Mouse (Mus musculus) midbrain, embryonic 11.5 days (tissue): ENCODE data around the gene Cyp2f2. TPM values are rescaled to one million over a fixed set of nuclear protein-coding genes. Genes with fewer than 3 reads are reported as not detected.

Experiments
- ATAC-seq: fragments of 200-750 bp; cut with Nextera tagmentation; 2 replicates; pipeline ENCODE4 v1.8.0; 2017; ENCODE audit warnings: moderate TSS enrichment, moderate library complexity; ENCODE audit not compliant: low FRiP score
- DNase-seq: peaks from one replicate; pipeline ENCODE4 v3.0.0; 2015; ENCODE audit warnings: low spot score; ENCODE audit errors: missing footprints
- H3K27ac ChIP-seq: fragments of 300-500 bp; sonication (generic); 2 replicates; pipeline ENCODE4 v1.5.1; 2014; ENCODE audit warnings: low read depth, low read length
- H3K27me3 ChIP-seq: fragments of 300-500 bp; sonication (generic); 2 replicates; pipeline ENCODE4 v1.6.1; 2014; ENCODE audit warnings: mild to moderate bottlenecking, low read length, moderate library complexity, mixed read lengths; ENCODE audit not compliant: control insufficient read depth, insufficient read depth
- H3K36me3 ChIP-seq: fragments of 300-500 bp; sonication (generic); 2 replicates; pipeline ENCODE4 v1.6.1; 2014; ENCODE audit warnings: mild to moderate bottlenecking, low read length, moderate library complexity, mixed read lengths; ENCODE audit not compliant: control insufficient read depth, insufficient read depth
- H3K4me1 ChIP-seq: fragments of 300-500 bp; sonication (generic); 2 replicates; pipeline ENCODE4 v1.6.1; 2014; ENCODE audit warnings: low read length; ENCODE audit not compliant: control insufficient read depth, insufficient read depth
- H3K4me2 ChIP-seq: fragments of 300-500 bp; sonication (generic); 2 replicates; pipeline ENCODE4 v1.6.1; 2014; ENCODE audit warnings: mild to moderate bottlenecking, moderate library complexity
- H3K4me3 ChIP-seq: fragments of 300-500 bp; sonication (generic); 2 replicates; pipeline ENCODE4 v1.5.1; 2014; ENCODE audit warnings: low read depth, low read length
- H3K9ac ChIP-seq: fragments of 300-500 bp; sonication (generic); 2 replicates; pipeline ENCODE4 v1.6.1; 2014; ENCODE audit warnings: low read length
- H3K9me3 ChIP-seq: fragments of 300-500 bp; sonication (generic); 2 replicates; pipeline ENCODE4 v1.6.1; 2016; ENCODE audit warnings: low read length; ENCODE audit not compliant: control insufficient read depth
- WGBS: fragments of 180-500 bp; shearing (Covaris S2); extraction: QIAGEN DNeasy Blood & Tissue Kit; methylation state at CpG from one replicate; pipeline ENCODE4 v1.1.7; 2014; 5-methylcytosine and 5-hydroxymethylcytosine counted together
- polyA plus RNA-seq: library from polyadenylated mRNA; unstranded; fragments of >200 nt; fragmentation: Nextera tagmentation; extraction: Ambion mirVana; gene quantifications from 2 replicates; pipeline ENCODE4 v1.2.1, GENCODE M21; 2014

Gene Cyp2f2
- polyA plus RNA-seq, 1 experiment from 2014 or later, result not detected

DNA sequence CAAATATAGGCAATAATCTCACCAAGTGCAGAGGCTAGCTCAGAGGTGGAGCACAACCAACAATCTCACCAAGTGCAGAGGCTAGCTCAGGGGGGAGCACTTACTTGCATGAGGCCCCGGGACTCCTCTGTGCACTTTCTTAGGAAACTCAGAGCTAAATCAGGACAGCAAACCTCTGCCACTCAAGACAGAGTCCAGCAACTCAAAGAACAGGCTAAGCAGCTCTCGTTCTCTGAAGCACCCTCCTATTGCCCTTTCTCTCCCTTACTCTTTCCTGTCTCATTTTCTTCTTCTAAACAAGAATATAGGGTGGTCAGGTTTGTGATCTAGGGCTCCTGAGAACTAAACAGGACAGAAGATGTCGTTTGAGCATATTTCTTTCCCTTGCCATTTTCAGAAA lies 7.7 kb upstream of the Cyp2f2 start:
- H3K27ac ChIP-seq, result no peak overlapping the region
- H3K9ac ChIP-seq, result no peak overlapping the region
- no peaks in the 10 kb centered on the region for H3K36me3 ChIP-seq
- no peak for ATAC-seq
- H3K27me3 ChIP-seq, result no peaks in the 10 kb centered on the region
- H3K4me1 ChIP-seq, result no peaks in the 10 kb centered on the region
- no peak overlapping the region for H3K4me2 ChIP-seq
- 75% methylated on average over 3 of the region's 3 CpGs for whole genome bisulfite sequencing
- DNase-seq, result no peak
- H3K9me3 ChIP-seq, result peaks cover 2% of the 10 kb centered on the region; the same call in 1 of the 2 replicates
- H3K4me3 ChIP-seq, result no peak overlapping the region

DNA sequence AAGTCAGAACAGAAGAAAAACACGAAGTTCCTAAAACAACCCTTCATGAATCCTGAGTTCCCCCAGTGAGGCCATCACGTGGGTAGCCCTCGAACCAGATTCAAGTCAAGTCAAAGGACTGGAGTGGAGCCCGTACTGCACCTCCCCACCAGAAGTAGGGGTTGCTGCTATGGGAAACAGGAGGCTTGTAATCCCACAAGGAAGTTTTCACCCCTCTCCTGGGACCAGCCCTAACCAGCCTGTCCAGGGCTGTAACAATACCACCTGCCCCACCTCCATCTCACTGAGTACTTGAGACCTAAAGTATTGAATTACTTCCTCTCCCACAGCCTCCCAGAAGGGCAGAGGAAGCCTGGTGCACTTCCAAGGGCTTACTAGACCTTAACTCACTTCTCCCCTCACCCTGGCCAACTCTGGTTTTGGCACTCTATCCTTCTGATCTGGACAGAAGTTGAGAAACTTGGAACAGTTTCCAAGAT lies 1.6 kb upstream of the Cyp2f2 start:
- Histone ChIP-seq H3K4me1 (no peaks in the 10 kb centered on the region), H3K36me3 (no peaks in the 10 kb centered on the region), H3K4me2 (no peak overlapping the region), H3K27ac (no peak overlapping the region), H3K9me3 (no peaks in the 10 kb centered on the region), H3K4me3 (no peak overlapping the region), H3K27me3 (no peaks in the 10 kb centered on the region), H3K9ac (no peak overlapping the region)
- DNase-seq (no peak), ATAC-seq (no peak)
- WGBS, result 70% methylated on average over 4 of the region's 4 CpGs

DNA sequence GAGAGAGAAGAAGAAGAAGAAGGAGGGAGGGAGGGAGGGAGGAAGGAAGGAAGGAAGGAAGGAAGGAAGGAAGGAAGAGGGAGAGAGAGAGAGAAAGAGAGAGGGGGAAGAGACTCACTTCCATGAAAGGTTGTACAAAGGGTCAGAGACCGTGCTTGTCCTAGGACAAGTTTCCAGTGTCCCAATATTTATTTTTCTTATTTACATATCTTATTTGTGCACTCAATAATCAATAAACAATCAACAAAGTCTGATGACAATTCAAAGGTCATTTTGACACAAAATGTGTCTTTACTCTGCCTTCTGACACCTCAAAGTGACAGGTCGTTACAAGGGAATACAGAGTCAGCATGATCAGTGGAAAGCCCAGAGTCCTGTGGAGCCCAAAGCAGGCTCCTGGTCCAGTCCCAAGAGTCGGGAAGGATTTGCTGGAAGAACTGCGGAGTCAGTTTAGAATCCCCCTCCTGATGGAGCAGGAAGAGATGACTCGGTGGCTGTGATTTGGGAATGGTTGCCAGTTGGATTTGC lies 4.7 kb downstream of the Cyp2f2 start:
- WGBS, result 71% methylated on average over 5 of the region's 5 CpGs
- H3K4me2 ChIP-seq, result no peak overlapping the region
- no peak overlapping the region for H3K27ac ChIP-seq
- no peak overlapping the region for H3K9ac ChIP-seq
- no peaks in the 10 kb centered on the region for H3K4me1 ChIP-seq
- no peak overlapping the region for H3K4me3 ChIP-seq
- DNase-seq (no peak), ATAC-seq (no peak)
- H3K27me3 ChIP-seq, result no peaks in the 10 kb centered on the region
- H3K9me3 ChIP-seq, result no peaks in the 10 kb centered on the region
- H3K36me3 ChIP-seq, result no peaks in the 10 kb centered on the region

DNA sequence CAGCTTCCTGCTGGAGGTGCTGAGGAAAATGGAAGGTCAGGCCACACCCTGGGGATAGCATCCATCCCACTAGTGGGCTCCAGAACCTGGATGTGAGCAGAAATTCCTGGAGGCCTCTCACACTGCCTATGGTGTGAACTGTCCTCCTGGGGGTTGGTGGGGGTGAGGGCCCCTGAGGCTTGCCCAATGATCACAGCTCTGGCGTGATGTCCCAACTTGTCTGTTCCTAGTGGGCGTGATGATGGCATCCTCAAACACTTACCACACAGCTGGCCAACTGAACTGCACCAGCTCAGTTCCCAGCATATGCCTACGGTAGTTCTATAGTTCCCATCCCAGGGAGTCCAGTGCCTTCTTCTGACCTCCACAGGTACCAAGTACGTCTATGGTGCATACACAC lies 5.3 kb downstream of the Cyp2f2 start:
- no peak overlapping the region for H3K9ac ChIP-seq
- ATAC-seq (no peak), DNase-seq (no peak)
- no peaks in the 10 kb centered on the region for H3K27me3 ChIP-seq
- 82% methylated on average over 4 of the region's 4 CpGs for WGBS
- no peaks in the 10 kb centered on the region for H3K9me3 ChIP-seq
- no peak overlapping the region for H3K4me3 ChIP-seq
- no peak overlapping the region for H3K4me2 ChIP-seq
- H3K36me3 ChIP-seq, result no peaks in the 10 kb centered on the region
- H3K4me1 ChIP-seq, result no peaks in the 10 kb centered on the region
- H3K27ac ChIP-seq, result no peak overlapping the region

DNA sequence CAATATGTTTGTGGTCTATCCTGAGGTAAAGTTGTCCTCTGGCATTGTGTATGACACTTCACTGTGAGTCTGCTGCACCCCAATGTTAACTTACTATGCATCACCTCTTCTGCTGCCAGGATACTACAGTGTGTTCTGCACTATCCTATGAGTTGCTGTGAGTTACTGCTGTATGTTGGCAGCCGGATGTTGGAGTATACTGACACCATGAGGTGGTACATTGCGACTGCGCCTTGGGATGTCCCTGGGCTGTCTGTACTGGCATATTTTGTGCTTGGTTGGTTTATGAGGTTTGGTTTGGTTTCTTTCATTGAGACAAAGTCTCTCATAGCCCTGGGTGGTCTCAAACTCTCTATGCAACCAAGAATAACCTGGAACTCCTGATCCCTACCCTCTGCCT lies 8.5 kb downstream of the Cyp2f2 start:
- WGBS, result 47% methylated on average over 3 of the region's 3 CpGs
- no peak for ATAC-seq
- no peaks in the 10 kb centered on the region for H3K27me3 ChIP-seq
- H3K9me3 ChIP-seq, result no peaks in the 10 kb centered on the region; the same call in none of the 2 replicates
- H3K4me2 ChIP-seq, result no peak overlapping the region
- no peaks in the 10 kb centered on the region for H3K4me1 ChIP-seq
- H3K9ac ChIP-seq, result no peak overlapping the region
- no peak overlapping the region for H3K27ac ChIP-seq
- H3K4me3 ChIP-seq, result no peak overlapping the region
- no peak for DNase-seq
- no peaks in the 10 kb centered on the region for H3K36me3 ChIP-seq

DNA sequence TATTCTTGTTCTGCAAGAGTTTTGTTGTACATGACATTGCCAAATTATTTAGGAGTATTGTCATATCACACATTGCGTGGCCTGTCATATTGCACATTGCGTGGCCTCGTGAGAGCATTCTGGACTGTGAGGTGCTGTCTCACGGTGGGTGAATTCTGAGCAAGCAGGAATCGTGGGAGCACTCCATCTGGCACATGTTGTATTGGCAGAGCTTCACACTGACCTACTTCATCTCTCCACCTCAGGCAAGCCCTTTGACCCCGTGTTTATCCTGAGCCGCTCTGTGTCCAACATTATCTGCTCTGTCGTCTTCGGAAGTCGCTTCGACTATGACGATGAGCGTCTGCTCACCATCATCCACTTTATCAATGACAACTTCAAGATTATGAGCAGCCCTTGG lies 9.2 kb downstream of the Cyp2f2 start:
- H3K27me3 ChIP-seq, result no peaks in the 10 kb centered on the region
- no peak for ATAC-seq
- DNase-seq, result no peak
- no peaks in the 10 kb centered on the region for H3K36me3 ChIP-seq
- H3K4me3 ChIP-seq, result no peak overlapping the region
- H3K27ac ChIP-seq, result no peak overlapping the region
- no peaks in the 10 kb centered on the region for H3K4me1 ChIP-seq
- no peak overlapping the region for H3K9ac ChIP-seq
- no peak overlapping the region for H3K4me2 ChIP-seq
- 93% methylated on average over 13 of the region's 13 CpGs for WGBS
- H3K9me3 ChIP-seq, result no peaks in the 10 kb centered on the region; the same call in none of the 2 replicates

DNA sequence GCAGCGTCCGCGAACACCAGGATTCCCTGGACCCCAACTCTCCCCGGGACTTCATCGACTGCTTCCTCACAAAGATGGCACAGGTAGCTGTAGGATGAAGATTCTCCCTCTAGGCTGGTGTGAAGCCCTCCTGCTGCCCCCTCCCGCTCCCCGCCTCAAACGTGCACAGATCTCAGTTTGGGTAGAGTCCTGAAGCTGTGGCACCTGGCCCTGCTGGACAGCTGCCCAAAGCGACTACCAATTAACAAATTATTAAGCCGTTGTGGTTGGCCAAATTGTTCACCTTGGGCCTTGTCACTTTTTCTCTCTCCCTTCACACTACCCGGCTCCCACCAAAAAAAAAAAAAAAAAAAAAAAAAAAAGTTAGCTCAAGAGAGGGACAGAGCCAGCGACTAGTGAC lies 10.1 kb downstream of the Cyp2f2 start:
- Histone ChIP-seq H3K27ac (no peak overlapping the region), H3K4me2 (no peak overlapping the region), H3K27me3 (no peaks in the 10 kb centered on the region), H3K9me3 (no peaks in the 10 kb centered on the region; the same call in none of the 2 replicates), H3K36me3 (no peaks in the 10 kb centered on the region), H3K9ac (no peak overlapping the region), H3K4me3 (no peak overlapping the region), H3K4me1 (no peaks in the 10 kb centered on the region)
- ATAC-seq (no peak), DNase-seq (no peak)
- 88% methylated on average over 12 of the region's 12 CpGs for WGBS

DNA sequence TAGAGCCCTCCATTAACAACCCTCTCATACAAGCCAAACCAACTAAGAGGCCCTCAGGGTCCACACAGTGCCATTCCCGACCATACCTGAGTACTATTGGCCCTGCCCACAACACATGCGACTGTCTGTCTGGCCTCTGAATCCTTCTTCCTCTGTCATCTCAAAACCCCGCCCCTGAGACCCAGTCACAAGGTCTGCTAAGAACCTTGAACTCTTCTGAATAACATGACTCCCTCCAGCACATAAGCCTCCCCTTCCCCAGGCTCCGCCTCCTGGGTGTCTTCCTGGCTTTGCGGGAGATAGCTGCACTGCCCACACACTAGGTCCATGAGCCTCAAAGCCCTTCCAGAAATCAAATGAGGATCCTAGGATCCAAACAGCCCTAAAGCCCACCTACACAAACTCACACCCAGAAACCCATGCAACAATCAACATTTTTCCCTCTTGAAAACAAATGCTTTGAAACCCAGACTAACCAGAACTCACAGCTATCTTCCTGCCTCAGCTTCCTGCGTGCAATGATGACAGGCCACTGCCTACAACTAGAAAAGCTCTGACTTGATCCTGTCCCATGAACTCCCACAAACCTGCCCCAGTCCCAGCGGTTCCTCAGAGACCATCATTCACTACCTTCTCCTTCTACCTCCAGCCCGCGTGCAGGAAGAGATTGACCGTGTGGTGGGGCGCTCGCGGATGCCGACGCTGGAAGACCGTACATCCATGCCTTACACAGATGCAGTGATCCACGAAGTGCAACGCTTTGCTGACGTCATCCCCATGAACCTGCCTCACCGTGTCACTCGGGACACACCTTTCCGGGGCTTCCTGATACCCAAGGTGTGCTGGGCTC lies 11.0 kb downstream of the Cyp2f2 start:
- WGBS, result 88% methylated on average over 22 of the region's 22 CpGs
- no peaks in the 10 kb centered on the region; the same call in none of the 2 replicates for H3K9me3 ChIP-seq
- DNase-seq, result no peak

DNA sequence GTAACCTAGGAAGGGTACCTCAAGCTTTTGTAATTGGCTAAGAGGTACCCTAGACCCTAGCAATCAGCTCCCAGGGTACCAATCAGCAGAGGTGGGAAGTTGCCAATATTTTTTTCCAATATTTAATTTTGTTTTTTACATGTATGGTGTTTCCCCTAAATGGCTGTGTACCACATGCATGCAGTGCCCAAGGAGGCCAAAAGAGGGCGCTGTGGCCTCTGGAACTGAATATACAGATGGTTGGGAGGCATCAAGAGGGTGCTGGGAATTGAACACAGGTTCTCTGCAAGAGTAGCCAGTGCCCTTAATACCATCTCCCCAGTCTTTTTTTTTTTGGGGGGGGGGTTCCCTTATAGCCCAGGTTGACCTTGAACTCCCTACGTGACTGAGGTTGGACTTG lies 11.7 kb downstream of the Cyp2f2 start:
- Histone ChIP-seq H3K4me3 (no peak overlapping the region), H3K9ac (no peak overlapping the region), H3K27ac (no peak overlapping the region), H3K4me1 (no peaks in the 10 kb centered on the region), H3K9me3 (no peaks in the 10 kb centered on the region; the same call in none of the 2 replicates), H3K4me2 (no peak overlapping the region), H3K27me3 (no peaks in the 10 kb centered on the region), H3K36me3 (no peaks in the 10 kb centered on the region)
- DNase-seq, result no peak
- 58% methylated on average over 2 of the region's 2 CpGs for WGBS
- no peak for ATAC-seq

More for the DNA sequence above, 11.0 kb downstream of the Cyp2f2 start:
- no peak for ATAC-seq
- H3K9ac ChIP-seq, result no peak overlapping the region
- H3K27me3 ChIP-seq, result no peaks in the 10 kb centered on the region
- no peak overlapping the region for H3K4me3 ChIP-seq
- no peaks in the 10 kb centered on the region for H3K36me3 ChIP-seq
- H3K4me2 ChIP-seq, result no peak overlapping the region
- no peaks in the 10 kb centered on the region for H3K4me1 ChIP-seq
- no peak overlapping the region for H3K27ac ChIP-seq
